Comparison of ENCODE assay signal across 19 mouse cellular contexts in the genomic region with DNA sequence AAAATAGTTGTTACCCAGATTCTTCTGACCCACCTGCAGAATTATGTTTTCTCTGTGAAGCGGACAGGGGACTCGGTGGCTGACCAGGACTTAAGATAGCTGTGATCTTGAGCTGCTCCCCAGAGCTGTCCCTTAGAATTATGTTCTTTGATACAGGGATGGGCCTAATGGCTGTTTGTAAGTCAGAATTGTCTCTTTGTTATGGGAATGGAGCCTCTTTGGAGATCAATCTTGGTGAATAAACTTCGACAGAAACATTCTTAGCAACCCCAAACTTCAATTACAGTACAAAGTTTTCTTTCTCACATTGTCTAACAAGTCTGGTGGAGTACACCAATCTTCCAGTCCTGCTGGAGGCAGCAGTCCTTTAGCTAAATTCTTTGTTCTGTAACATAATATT. TPM values are rescaled to one million over a fixed set of nuclear protein-coding genes. Genes with fewer than 3 reads are reported as not detected.
DNase-seq lines count a peak whose midpoint lies in the region; TF ChIP-seq lines count a peak whose summit lies in the region.
"Had no signal": no experiment of that assay in that cellular context is flagged by ENCODE, and none has a peak within 500 bp of the region (broad histone marks: within the 10 kb centered on the region; RNA-seq: fewer than 3 reads in every experiment).

No protein-coding gene starts in this region.

- H3K4me1 ChIP-seq in ES-E14 (ENCODE audit: control insufficient read depth in 2 of 2, insufficient read depth in 2 of 2, low read length in 2 of 2, poor library complexity in 1 of 2) = peaks cover 0 to 2% of the 10 kb centered on the region in 2 experiments; a peak in 1 of 4 replicates
- H3K4me1 ChIP-seq: embryonic facial prominence, embryonic 15.5 days had no signal

- in situ Hi-C loops in ES-E14 (cut with MboI; ENCODE audit: low sequenced_read_pairs in 2 of 2, unreplicated experiment in 2 of 2) = no loop called here

- no peak overlapping the region for H3K4me3 ChIP-seq in ES-E14 (ENCODE audit: insufficient read depth in 1 of 2, low read depth in 1 of 2, low read length in 2 of 2, poor library complexity in 1 of 2, severe bottlenecking in 1 of 2)
- H3K4me3 ChIP-seq: embryonic facial prominence, embryonic 13.5 days; embryonic facial prominence, embryonic 15.5 days; erythroblast, embryonic 14.5 days; forebrain, embryonic 10.5 days; forebrain, embryonic 12.5 days had no signal

- H3K36me3 ChIP-seq in ES-E14 (ENCODE audit: control insufficient read depth, insufficient read depth, low read length, poor library complexity, severe bottlenecking) = no peaks in the 10 kb centered on the region
- H3K36me3 ChIP-seq: embryonic facial prominence, embryonic 13.5 days; forebrain, embryonic 12.5 days had no signal

- H3K27ac ChIP-seq in ES-E14 (ENCODE audit: insufficient read depth, low read depth, low read length, poor library complexity, severe bottlenecking) = no peak overlapping the region
- H3K27ac ChIP-seq: embryonic facial prominence, embryonic 13.5 days; embryonic facial prominence, embryonic 15.5 days; forebrain, embryonic 10.5 days; forebrain, embryonic 12.5 days had no signal

- H3K9me3 ChIP-seq in ES-E14 (ENCODE audit: control insufficient read depth, insufficient read depth, low read depth, low read length) = no peaks in the 10 kb centered on the region
- H3K9me3 ChIP-seq: embryonic facial prominence, embryonic 13.5 days; embryonic facial prominence, embryonic 15.5 days; forebrain, embryonic 10.5 days; forebrain, embryonic 12.5 days had no signal

- no peak overlapping the region for H3K9ac ChIP-seq in ES-E14 (ENCODE audit: insufficient read depth, low read depth, low read length, poor library complexity, severe bottlenecking)
- H3K9ac ChIP-seq: embryonic facial prominence, embryonic 13.5 days; embryonic facial prominence, embryonic 15.5 days; forebrain, embryonic 12.5 days had no signal

- DNase-seq in ES-CJ7 (ENCODE audit: low read depth, low spot score) = peak; percentile 50
- peak; percentile 38 for DNase-seq in ES-E14 (ENCODE audit: low read depth, low spot score)
- DNase-seq in WW6 (ENCODE audit: low read depth, low spot score) = peak; percentile 28
- no peak for DNase-seq in frontal cortex, postnatal 10 days (ENCODE audit: low spot score in 2 of 2)
- no peak for DNase-seq in embryo, embryonic 10.5 days (ENCODE audit: low spot score)
- DNase-seq in ovary, adult 18-20 months (ENCODE audit: low spot score) = no peak
- DNase-seq: adrenal gland, adult 8-10 months; adrenal gland, postnatal 14 days; cerebellum, adult 11-12 months; cerebellum, adult 2 months; cerebellum, adult 9-10 months; cerebellum, postnatal 10 days; cerebellum, postnatal 25 days; embryo, embryonic 11 days had no signal

TF ChIP-seq in ES-E14, 5 proteins besides CTCF, POLR2A, EP300 and RAD21:
- TF ChIP-seq MAFK (IDR thresholded peaks at IDR 0.05; ENCODE audit: insufficient read depth, low read depth, low read length) = no peak
- no peak for TF ChIP-seq CHD2 (IDR thresholded peaks at IDR 0.05; ENCODE audit: low read depth, low read length)
- no peak for TF ChIP-seq ZC3H11A (IDR thresholded peaks at IDR 0.05; ENCODE audit: borderline replicate concordance, low read depth, low read length)
- no peak for TF ChIP-seq ZNF384 (IDR thresholded peaks at IDR 0.05; ENCODE audit: low read depth, low read length)
- TF ChIP-seq HCFC1 (IDR thresholded peaks at IDR 0.05; ENCODE audit: borderline replicate concordance, insufficient read depth, low read length) = no peak

RNA-seq across cellular contexts. Expression of a gene that starts 25.5 kb away (rescaled TPM):
- total RNA-seq in ES-E14 (2012; rRNA removed) = 15.3 and 16.7 TPM in 2 replicates

Comparison
In these comparisons a context has a peak if more than half of its experiments do, and no peak if none do; other contexts are left out.
1. DNase-seq: peak in ES-CJ7 (single experiment), ES-E14 (single experiment) and WW6 (single experiment); none in frontal cortex, postnatal 10 days (0 of 2), embryo, embryonic 10.5 days (single experiment) and ovary, adult 18-20 months (single experiment).